Mouse (Mus musculus): ENCODE measurements around the gene Klf5.

DNA sequence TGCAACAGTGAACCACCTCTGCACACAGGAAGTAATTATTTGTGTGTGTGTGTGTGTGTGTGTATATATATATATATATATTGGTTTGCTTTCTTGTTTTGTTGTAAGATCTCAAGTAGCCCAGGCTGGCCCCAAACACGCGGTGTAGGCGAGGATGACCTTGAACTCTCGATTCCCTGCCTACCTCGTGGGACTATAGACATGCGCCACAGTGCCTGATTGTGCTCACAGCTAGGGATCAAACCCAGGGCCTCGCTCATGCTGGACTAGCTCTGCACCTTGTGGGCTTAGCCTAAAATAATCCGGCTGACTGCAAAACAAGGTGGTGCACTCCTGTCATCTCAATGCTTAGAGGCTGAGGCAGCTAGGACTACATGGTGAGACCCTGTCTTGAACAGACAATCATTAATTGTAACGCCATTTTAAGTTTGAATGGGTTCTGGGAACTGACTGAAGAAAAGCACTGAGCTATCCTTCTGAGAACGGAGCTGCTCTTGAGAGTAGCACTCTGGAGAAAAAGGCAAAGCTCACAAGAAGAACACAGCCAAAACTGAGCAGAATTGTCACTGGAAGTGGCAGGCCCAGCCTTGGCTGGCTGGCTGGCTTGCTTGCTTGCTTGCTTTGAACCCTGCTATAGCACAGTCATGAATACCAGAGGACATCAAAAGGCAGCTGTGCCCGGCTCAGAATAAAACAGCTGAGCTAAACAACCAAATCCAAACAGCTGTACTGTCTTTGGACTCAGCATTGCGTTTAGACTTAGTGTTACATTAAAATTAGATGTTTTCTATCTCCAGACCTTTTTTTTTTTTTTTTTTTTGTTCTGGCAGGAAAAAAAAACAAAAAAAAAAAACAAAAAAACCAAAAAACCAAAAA, 27.3 kb downstream of the Klf5 start:
- TF ChIP-seq ETS1 (IDR thresholded peaks at IDR 0.05; ENCODE audit: low read depth, low read length) (no peak), CTCF (IDR thresholded peaks at IDR 0.05 in 2 of 3, conservative IDR thresholded peaks at IDR 0.05 in 1 of 3; ENCODE audit: control insufficient read depth in 1 of 3, insufficient read depth in 1 of 3, low read depth in 2 of 3, low read length in 3 of 3, poor library complexity in 1 of 3, severe bottlenecking in 1 of 3) (no peak), POLR2A (IDR thresholded peaks at IDR 0.05; ENCODE audit: control insufficient read depth in 1 of 2, insufficient read depth in 1 of 2, low read depth in 1 of 2, low read length in 2 of 2, poor library complexity in 1 of 2) (no peak), ZNF384 (IDR thresholded peaks at IDR 0.05; ENCODE audit: low read depth, low read length) (no peak), TBP (IDR thresholded peaks at IDR 0.05; ENCODE audit: low read depth, low read length) (no peak), MYC (IDR thresholded peaks at IDR 0.05; ENCODE audit: low read depth, low read length) (no peak), POLR2AphosphoS5 (IDR thresholded peaks at IDR 0.05; ENCODE audit: borderline replicate concordance, low read depth, low read length) (no peak), POLR2AphosphoS2 (IDR thresholded peaks at IDR 0.05; ENCODE audit: low read length) (no peak), ZC3H11A (IDR thresholded peaks at IDR 0.05; ENCODE audit: low read depth, low read length) (no peak), RCOR1 (IDR thresholded peaks at IDR 0.05; ENCODE audit: low read depth, low read length) (no peak), TAL1 (IDR thresholded peaks at IDR 0.05; ENCODE audit: low read length) (no peak), NRF1 (IDR thresholded peaks at IDR 0.05; ENCODE audit: insufficient read depth, low read depth, low read length, poor library complexity, severe bottlenecking) (no peak), NELFE (IDR thresholded peaks at IDR 0.05; ENCODE audit: low read depth, low read length) (no peak), USF1 (IDR thresholded peaks at IDR 0.05; ENCODE audit: low read depth, low read length) (no peak)

Measured in MEL (cell line).